Mouse (Mus musculus) embryonic stem cell, embryonic (primary cell): ENCODE measurements around the gene Rtp1.

Source experiments
- CTCF ChIA-PET, 4 experiments: fragments of 300-600 bp in 2 of 4; fragments of 350-600 bp in 2 of 4; sonication (Branson Sonifier 250); formaldehyde crosslinking; loops; one replicate each; lab custom pipeline; 2022; ENCODE audit warnings: inconsistent platforms in 2 of 4; lab: Charles Lee
- POLR2A ChIA-PET, 4 experiments: fragments of 300-600 bp in 2 of 4; fragments of 350-600 bp in 2 of 4; sonication (Branson Sonifier 250); formaldehyde crosslinking; loops; one replicate each; lab custom pipeline; 2022; ENCODE audit warnings: antibody characterized with exemption in 4 of 4, inconsistent platforms in 1 of 4; lab: Charles Lee

Gene Rtp1

DNA sequence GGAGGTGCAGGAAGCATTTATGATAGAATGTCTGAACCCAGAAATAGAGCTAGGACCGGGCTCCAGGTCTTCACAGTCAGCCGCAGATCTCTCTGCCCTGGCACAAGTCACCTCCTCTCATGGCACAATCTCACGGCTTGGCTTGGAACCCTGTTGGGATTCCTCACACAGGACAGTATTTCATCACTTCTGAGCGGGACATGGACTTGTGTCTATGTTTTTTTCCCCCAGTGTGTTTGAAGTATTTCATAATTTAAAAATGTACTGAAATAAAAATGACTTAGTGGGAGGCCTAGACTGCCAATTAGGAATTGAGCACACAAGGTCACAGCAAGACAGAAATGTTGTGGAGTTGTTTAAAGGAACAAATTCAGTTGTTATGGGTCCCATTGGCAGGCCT is 15.3 kb downstream of the Rtp1 start:
- ChIA-PET CTCF (no interaction called here), POLR2A (no interaction called here)

DNA sequence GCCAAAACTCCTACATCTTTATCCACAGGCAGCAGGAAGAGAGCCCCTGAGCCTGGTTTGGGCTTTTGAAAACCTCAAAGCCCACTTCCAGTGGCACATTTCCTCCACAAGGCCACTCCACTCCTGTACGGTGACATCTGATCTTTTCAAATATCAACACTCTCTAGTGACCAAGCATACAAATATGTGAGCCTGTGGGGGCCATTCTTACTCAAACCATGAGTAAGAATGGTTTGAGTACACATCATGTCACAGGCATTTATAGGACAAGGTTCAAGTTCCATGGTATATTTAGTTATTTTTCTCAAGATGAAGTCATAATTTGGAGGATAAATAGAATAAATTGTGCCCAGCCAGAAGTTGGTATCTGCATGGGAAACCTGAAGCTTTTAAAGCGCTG is 21.0 kb downstream of the Rtp1 start:
- POLR2A ChIA-PET = interaction anchor here in 1 of 4 experiments (0.5 kb wide), 1 partner anchor 1330 kb away, joined by 4 read pairs; no protein-coding TSS in a partner anchor
- CTCF ChIA-PET = no interaction called here

DNA sequence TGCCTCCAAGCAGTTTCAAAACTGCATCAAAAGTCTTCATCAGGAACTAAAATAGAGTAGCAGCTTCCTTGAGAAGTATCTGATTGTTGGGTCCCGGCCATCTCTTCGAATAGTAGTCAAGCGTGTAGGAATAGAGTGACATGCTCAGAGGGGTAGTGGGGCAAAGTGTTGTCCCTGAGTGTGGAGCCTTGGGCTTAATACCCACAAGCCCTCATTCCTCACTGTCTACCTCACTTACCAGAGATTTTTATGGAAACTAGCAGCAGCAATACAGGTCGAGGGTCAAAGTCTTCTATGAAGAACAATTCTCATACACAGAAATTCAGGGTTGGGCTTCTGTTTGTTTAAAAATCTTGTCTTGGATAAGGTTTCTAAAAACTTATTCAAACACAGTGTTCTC is 21.9 kb downstream of the Rtp1 start:
- ChIA-PET POLR2A (no interaction called here), CTCF (interaction anchor here in 1 of 4 experiments (1.3 kb wide), 1 partner anchor 182 kb away, joined by 5 read pairs; no protein-coding TSS in a partner anchor)

DNA sequence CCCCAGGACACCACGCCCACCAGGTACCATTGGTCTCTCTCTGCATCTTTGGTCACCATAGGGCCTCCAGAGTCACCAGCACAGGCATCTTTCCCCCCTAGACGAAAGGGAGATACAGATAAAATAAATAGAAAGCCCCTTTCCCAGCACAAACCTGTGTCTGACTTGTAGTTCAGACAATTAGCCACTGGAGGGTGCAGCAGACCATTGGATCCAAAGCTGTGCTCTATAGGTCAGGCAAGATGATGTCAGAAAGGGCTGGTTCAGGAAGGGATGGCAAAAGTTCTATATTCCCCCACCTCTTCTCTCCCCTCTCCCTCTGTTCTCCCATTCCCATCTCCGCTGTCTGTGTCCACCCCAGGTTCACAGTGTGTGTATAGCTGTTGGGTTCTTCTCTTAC is 23.5 kb downstream of the Rtp1 start:
- CTCF ChIA-PET = interaction anchor here (0.6 to 2.0 kb wide), 12 partner anchors 70 to 501 kb away, joined by 3 to 25 read pairs (median 6); no protein-coding TSS in a partner anchor
- POLR2A ChIA-PET = no interaction called here

DNA sequence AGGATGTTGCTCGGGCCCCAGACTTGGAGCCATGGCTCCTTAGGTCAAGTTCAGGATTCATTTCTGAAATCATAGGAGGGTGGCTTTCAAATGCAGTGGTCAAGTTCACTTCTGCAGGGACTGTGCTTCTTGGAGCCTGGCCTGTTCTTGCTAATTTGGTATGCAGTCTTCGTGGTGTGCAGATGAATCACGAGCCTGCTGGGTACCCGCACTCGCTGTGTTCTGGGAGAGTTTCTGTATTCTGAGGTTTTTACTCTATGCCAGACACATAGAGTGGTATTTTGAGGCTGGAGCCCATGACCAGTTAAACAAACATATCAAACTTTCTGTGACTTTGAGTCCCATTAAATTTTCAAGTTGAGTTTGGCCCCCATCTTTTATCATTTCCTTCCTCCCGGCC is 25.4 kb downstream of the Rtp1 start:
- POLR2A ChIA-PET = no interaction called here
- CTCF ChIA-PET = no interaction called here

DNA sequence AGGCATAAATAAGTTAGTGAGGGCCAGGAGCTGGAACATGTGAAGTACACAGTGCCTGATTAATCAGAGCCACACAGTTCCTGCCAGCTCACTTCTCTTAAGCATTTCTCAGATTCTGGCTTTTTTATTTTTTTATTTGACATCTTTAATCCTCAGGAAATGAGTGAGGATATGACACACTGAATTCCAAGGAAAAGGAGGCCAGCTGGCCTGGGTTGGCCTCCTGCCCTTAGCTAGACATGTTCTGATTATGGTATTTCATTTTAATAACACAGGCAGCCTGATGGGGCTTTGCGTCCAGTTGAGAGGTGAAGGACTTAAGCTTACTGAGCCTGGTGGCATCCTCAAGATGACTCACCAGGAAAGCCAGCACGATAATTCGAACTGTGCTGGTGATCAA is 27.6 kb downstream of the Rtp1 start:
- ChIA-PET POLR2A (interaction anchor here in 1 of 4 experiments (1.1 kb wide), 1 partner anchor 16 kb away, joined by 3 read pairs; no protein-coding TSS in a partner anchor), CTCF (interaction anchor here in 2 of 4 experiments (0.6 to 1.7 kb wide), 3 partner anchors 134 to 526 kb away, joined by 3 to 9 read pairs (median 6); no protein-coding TSS in a partner anchor)

DNA sequence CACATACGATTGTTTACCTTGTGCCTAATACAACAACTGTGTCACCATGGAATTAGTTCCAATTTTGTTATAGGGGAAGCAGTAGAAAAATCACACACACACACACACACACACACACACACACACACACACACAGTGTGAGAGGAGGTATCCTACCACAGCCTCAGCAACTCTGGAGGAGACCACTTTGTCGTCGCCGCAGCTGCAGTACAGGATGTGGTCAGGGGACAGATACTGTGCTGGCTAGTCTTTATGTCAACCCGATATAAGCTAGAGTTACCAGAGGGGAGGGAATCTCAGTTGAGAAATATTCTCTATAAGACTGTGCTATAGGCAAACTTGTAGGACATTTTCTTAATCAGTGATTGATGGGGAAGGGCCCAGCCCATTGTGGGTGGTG is 28.4 kb downstream of the Rtp1 start:
- POLR2A ChIA-PET = interaction anchor here in 1 of 4 experiments (1.1 kb wide), 1 partner anchor 15 kb away, joined by 3 read pairs; no protein-coding TSS in a partner anchor
- CTCF ChIA-PET = interaction anchor here in 1 of 4 experiments (1.1 to 1.7 kb wide), 3 partner anchors 442 to 526 kb away, joined by 3 to 9 read pairs (median 6); no protein-coding TSS in a partner anchor

DNA sequence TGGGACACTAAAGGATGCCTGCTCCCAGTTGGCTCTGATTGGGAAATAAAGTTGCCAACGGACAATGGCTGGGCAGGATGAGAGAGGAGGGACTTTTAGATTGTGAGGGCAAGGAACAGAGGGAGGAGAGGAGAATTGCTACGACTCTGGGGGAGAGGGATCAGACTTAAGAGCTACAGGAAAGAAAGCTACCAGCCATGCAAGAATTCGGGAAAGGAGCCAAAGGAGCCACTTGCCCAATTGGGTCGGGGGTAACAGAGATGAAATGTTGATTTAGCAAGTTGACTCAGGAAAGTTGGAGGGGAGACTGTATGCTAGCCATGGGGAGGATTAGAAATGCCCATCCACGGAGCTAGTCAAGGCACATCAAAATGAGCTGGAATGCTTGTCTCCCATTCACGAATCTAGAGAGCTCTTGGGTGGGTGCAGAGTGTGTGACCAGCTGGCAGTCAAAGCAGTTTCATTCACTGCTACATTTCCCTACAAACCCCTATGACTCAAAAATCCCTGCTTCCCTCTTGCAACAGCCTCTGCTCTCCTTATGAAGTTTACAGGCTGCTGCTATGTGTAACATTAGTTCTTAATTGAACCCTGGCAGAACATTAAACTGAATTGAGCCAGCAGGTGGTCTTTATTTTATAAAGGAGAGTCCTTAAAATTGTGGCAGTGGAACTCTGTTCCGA is 30.1 kb downstream of the Rtp1 start:
- CTCF ChIA-PET = interaction anchor here in 1 of 4 experiments (0.5 kb wide), 1 partner anchor 407 kb away, joined by 4 read pairs; no protein-coding TSS in a partner anchor
- POLR2A ChIA-PET = interaction anchor here in 1 of 4 experiments (0.6 kb wide), 1 partner anchor 914 kb away, joined by 3 read pairs; no protein-coding TSS in a partner anchor

DNA sequence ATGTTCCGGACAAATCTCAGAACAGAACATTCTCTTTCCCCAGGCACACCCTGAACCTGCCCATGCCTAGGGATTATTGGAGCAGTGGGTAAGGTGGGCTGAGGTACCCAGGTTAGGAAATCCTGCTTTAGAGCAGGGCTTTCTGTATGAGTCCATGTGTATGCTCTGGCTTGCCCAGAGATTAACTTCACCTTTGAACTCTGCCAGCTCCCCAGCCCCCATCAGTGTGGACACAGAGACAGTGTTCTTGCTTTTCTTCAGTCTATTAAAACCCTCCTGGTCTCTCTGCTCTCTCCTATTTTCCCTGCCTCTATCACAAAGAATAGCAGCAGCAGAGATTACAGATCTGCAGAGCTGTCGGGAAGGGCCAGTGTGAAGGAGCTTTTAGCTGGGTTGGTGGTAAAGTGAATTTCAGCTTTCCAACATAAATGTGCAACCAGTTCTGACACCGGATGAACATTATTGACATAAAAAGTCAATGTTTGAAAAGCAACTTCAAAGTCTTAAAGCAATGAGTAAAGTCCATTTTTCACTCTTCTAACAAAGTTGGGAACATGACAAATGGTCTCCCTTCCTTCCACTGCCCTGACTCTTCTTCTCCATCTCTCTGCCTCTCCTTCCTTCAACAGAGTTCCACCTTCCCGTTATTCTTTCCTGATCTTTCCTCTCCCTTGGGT is 34.9 kb downstream of the Rtp1 start:
- ChIA-PET POLR2A (no interaction called here), CTCF (no interaction called here)

DNA sequence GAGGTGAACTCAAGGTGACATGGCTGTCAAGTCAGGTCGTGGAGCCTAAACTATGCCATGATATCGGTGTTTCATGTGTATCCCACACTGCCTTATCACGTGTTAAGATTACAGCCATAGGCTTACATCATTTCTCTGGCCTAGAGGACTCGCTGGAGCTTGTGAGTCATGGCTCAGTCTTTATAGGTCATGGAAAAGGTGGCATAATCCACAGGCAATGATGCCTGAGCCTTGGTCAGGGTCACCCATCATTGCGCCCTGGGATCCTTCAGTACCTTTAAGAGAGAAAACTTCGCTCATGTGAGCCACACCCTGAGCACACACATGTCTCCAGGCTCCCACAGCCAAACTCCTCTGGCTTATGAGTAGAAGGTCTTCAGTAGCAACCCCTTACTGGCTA is 42.6 kb downstream of the Rtp1 start:
- POLR2A ChIA-PET = interaction anchor here in 1 of 4 experiments (1.5 kb wide), 2 partner anchors 11 to 15 kb away, joined by 3 to 4 read pairs; no protein-coding TSS in a partner anchor
- CTCF ChIA-PET = no interaction called here

DNA sequence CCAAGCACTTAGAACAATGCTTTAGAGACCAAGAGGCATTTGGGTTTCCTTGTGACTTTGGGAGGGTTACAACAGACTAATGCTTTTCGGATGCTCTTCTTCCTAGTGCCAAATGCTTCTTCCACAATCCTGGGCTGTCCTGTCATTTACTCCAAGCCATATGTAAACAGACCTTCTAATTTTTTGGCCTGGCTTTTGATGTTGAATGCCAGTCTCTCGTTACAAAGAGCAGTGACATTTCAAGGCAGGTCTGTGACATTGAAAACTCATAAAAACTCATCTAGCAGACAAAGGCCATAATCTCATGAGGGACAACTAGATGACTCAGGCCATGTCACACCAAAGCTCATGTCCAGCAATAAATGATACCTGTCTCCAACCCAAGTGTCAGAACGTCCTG is 43.1 kb downstream of the Rtp1 start:
- CTCF ChIA-PET = no interaction called here
- POLR2A ChIA-PET = interaction anchor here in 1 of 4 experiments (1.5 kb wide), 1 partner anchor 15 kb away, joined by 3 read pairs; no protein-coding TSS in a partner anchor

DNA sequence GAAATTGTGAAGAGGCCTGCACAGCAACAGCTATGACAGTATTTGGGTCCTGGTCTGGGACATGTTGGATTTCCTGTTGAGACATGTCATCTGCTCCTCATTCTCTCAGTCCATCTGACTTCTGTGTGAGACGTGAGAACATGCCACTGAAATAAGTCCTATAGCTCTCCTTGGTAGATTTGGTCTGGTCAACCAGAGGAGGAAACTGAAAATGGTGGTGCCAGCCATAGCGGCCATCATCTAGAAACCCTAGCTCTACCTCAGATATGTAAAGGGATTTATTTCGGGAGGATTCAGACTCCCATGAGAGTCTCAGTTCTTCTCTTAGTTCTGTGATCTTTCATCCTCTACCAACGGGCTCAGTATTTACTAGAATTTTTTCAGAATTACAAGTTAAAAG is 46.7 kb downstream of the Rtp1 start:
- ChIA-PET POLR2A (no interaction called here), CTCF (interaction anchor here in 1 of 4 experiments (1.2 kb wide), 1 partner anchor 423 kb away, joined by 4 read pairs; no protein-coding TSS in a partner anchor)

DNA sequence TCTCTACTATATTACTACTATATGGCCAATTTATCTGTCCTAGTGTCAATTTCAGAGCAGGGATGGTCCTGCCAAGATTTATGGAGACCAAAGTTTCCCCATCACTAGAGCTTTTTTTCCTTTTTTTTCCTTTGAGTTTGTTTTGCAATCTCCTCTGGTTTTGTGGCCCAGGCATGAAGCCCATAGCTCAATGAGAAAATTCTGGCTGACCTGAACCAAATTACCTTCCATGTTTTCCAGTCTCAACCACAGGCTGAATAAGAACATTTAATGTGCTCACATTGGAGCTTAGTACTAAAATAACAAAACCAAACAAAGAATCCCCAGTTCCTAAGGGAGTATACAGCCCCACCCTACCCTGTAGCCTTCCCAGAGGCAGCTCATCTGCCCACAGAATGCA is 47.7 kb downstream of the Rtp1 start:
- POLR2A ChIA-PET = interaction anchor here in 1 of 4 experiments (0.5 kb wide), 1 partner anchor 129 kb away, joined by 3 read pairs; no protein-coding TSS in a partner anchor
- CTCF ChIA-PET = interaction anchor here in 2 of 4 experiments (0.5 to 1.2 kb wide), 2 partner anchors 321 to 422 kb away, joined by 4 to 5 read pairs; no protein-coding TSS in a partner anchor

DNA sequence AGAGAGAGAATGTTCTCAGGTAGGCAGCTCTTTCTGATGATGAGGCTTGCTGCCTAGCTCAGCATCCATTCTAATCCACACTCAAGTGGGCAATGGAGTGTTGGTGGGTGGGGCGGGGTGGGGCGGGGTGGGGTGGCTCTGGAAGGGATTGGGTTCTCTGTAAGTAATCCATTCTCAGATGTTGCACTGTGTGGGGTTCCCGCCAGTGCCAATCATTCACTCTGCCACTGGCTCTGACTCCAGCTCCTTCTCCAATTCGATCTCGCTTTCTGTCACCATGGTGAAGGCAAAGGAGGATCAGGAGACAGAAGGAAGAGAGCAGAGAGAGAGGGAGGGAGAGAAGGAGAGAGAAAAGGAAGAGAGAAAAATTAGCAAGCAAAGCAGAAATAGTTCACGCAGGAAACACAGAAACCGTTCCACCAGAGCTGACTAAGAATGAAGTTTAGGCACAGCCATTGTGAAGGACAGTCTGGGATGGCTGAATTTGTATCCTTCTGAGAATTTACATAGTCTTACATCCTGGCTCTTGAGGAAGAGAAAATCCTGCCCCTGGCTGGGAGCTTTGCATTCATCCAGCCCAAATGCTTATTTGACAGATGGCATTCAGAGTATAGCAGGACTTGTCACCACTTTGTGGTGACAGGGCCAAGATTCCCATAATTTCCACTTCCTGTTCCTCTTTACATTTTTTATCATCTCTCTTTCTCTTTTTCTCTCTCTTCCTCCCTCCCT is 51.1 kb downstream of the Rtp1 start:
- ChIA-PET POLR2A (interaction anchor here in 2 of 4 experiments (0.6 to 0.7 kb wide), 4 partner anchors 11 to 1214 kb away, joined by 3 to 13 read pairs (median 6); no protein-coding TSS in a partner anchor), CTCF (interaction anchor here in 1 of 4 experiments (0.6 kb wide), 1 partner anchor 508 kb away, joined by 5 read pairs; the partner anchor contains the start of gene Gm37419)

DNA sequence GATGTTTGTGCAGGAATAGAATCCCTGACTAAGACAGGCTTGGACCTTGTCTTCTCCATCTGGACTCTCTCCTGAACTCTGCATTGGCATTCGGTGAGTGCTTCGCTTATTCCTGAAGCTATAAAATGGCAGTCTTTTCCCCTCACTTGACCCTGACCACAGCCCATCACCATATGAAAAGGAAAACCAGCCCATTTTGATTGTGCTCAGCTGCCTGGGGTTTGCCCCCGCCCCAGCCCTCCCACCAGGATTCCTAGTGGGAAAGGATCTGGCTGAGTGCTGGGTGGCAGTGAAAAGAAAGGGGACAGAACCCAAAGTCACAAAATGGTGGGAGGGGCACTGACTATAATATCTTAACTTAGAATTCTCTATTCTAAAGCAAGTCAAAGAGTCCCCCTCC is 53.3 kb downstream of the Rtp1 start:
- ChIA-PET POLR2A (interaction anchor here in 3 of 4 experiments (0.6 to 1.7 kb wide), 13 partner anchors 9 to 505 kb away, joined by 3 to 7 read pairs (median 3); partner anchors contain the start of genes Masp1 (in 1 of the 3) and Rtp4 (in 1 of the 3)), CTCF (interaction anchor here in 2 of 4 experiments (1.5 to 1.8 kb wide), 2 partner anchors 416 to 417 kb away, joined by 5 to 6 read pairs; no protein-coding TSS in a partner anchor)

DNA sequence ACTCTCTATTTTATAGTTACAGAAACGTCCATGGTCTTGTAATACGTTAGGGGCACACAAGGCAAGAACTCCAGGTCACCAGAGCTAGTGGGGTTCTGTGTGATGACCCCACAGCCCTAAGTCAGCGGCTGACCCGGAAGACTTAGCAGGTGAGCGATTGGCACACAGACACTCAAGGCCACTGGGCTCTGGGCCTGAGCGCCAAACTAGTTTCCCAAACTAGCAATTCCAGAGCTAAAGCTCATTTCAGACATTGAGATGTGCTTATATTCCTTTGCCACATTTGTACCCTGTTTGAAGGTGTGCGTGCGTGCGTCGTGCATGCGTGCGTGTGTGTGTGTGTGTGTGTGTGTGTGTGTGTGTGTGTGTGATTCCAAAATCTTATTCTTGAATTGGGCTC is 53.9 kb downstream of the Rtp1 start:
- ChIA-PET POLR2A (interaction anchor here in 3 of 4 experiments (0.6 to 1.7 kb wide), 10 partner anchors 8 to 431 kb away, joined by 3 to 4 read pairs (median 3); no protein-coding TSS in a partner anchor), CTCF (interaction anchor here in 3 of 4 experiments (0.7 to 1.8 kb wide), 3 partner anchors 416 to 1594 kb away, joined by 3 to 6 read pairs (median 5); no protein-coding TSS in a partner anchor)

DNA sequence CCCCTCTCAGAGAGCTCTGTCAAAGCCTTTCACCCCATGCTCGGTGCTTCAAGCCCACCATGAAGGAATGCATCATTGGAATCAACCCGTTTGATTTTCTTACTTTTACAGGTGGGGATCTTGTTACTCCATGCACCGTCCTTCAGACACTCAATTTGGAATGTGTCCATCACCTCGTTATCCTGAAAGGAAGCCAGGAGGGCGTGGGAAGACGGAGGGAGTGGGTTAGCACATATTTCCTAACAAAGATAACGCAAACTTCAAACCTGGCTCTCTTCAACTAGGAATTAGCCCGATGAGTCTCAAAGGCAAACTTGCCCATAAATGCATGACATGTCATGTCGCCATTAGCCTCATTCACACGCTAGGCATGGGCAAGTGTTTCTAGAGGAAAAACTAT is 54.4 kb downstream of the Rtp1 start:
- ChIA-PET CTCF (interaction anchor here in 3 of 4 experiments (0.7 to 1.8 kb wide), 3 partner anchors 415 to 1594 kb away, joined by 3 to 6 read pairs (median 5); no protein-coding TSS in a partner anchor), POLR2A (interaction anchor here in 2 of 4 experiments (0.8 to 1.3 kb wide), 4 partner anchors 8 to 430 kb away, joined by 3 read pairs; no protein-coding TSS in a partner anchor)
